Mouse (Mus musculus) C2C12 (cell line): Measurements from ENCODE around the gene Slc17a2. TPM values are rescaled to one million over a fixed set of nuclear protein-coding genes. Genes with fewer than 3 reads are reported as not detected.

Source experiments
- H3K27me3 ChIP-seq: one replicate; pipeline ENCODE4 v1.6.1; 2011; ENCODE audit not compliant: control insufficient read depth, insufficient read depth, insufficient read length
- H3K36me3 ChIP-seq: one replicate; pipeline ENCODE4 v1.6.1; 2011; ENCODE audit not compliant: control insufficient read depth, insufficient read depth
- H3K4me3 ChIP-seq: one replicate; pipeline ENCODE4 v1.5.1; 2011; ENCODE audit warnings: mild to moderate bottlenecking, control low read depth; ENCODE audit not compliant: poor library complexity, insufficient read depth, severe bottlenecking
- H3K79me2 ChIP-seq: one replicate; pipeline ENCODE4 v1.6.1; 2011; ENCODE audit not compliant: control insufficient read depth, insufficient read depth
- H3K79me3 ChIP-seq: one replicate; pipeline ENCODE4 v1.6.1; 2011; ENCODE audit warnings: low read depth, control low read depth
- H3ac ChIP-seq: one replicate; pipeline ENCODE3; 2011; ENCODE audit warnings: low read depth; ENCODE audit not compliant: control insufficient read depth, insufficient read length
- CEBPB ChIP-seq: IDR thresholded peaks from one replicate; pipeline ENCODE4 v1.6.1; 2011; ENCODE audit warnings: low read depth, mild to moderate bottlenecking, control low read depth, moderate library complexity
- CTCF ChIP-seq: IDR thresholded peaks from one replicate; pipeline ENCODE4 v1.5.1; 2011; ENCODE audit not compliant: control insufficient read depth, insufficient read depth, insufficient read length
- FOSL1 ChIP-seq: IDR thresholded peaks from one replicate; pipeline ENCODE4 v1.8.0; 2011; ENCODE audit warnings: mild to moderate bottlenecking, low read length; ENCODE audit not compliant: poor library complexity, insufficient read depth, severe bottlenecking
- MAX ChIP-seq: IDR thresholded peaks from one replicate; pipeline ENCODE4 v1.6.1; 2011; ENCODE audit warnings: mild to moderate bottlenecking, control low read depth
- MYOD1 ChIP-seq: IDR thresholded peaks from one replicate; pipeline ENCODE4 v1.6.1; 2011; ENCODE audit warnings: low read depth; ENCODE audit not compliant: control insufficient read depth, insufficient read length
- MYOG ChIP-seq: IDR thresholded peaks from one replicate; pipeline ENCODE4 v1.6.1; 2011; ENCODE audit not compliant: control insufficient read depth, insufficient read length; ENCODE audit errors: extremely low read depth
- USF1 ChIP-seq: IDR thresholded peaks from one replicate; pipeline ENCODE4 v1.6.1; 2011; ENCODE audit warnings: low read depth, mild to moderate bottlenecking, control low read depth, moderate library complexity
- polyA plus RNA-seq: library from polyadenylated mRNA; unstranded; fragments of >200 nt; fragmentation: generic; extraction: Trizol; gene quantifications from one replicate; pipeline ENCODE4 v1.2.1, GENCODE M21; 2012; ENCODE audit warnings: missing spikeins

Gene Slc17a2
- polyA plus RNA-seq, 1 experiment: not detected

- Histone ChIP-seq H3K27me3 (peaks cover 11% of the 10 kb centered on the region), H3K36me3 (no peaks in the 10 kb centered on the region), H3K79me2 (no peaks in the 10 kb centered on the region), H3ac (no peak overlapping the region), H3K79me3 (no peaks in the 10 kb centered on the region), H3K4me3 (no peak overlapping the region)
- TF ChIP-seq FOSL1 (no peak), MYOG (no peak), CTCF (no peak), CEBPB (no peak), MAX (no peak), USF1 (no peak), MYOD1 (no peak)
Observed at GRCm38 (mm10) chr13:23867000-23867399, 60.2 kb downstream of the Slc17a2 start.

DNA sequence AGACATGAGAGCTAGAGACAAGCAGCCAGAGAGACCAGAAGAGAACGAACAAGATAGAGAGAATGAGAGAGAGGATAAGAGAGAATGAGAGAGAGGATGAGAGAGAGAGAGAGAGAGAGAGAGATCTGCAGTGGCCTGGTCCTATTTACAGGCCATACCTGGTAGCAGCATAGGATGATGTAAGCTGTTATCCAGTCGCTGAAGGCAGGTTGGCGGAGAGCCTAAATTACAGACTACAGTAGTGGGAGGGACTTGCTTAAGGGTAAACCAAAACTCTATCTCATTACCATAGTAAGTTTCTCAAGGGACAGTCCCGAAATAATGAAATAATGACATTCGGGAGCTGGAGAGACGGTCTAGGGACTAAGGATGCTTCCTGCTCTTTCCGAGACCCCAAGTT is 60.6 kb downstream of the Slc17a2 start, which contains the start of gene Slc17a1:
Gene Slc17a1, plus strand, starts transcription at position 346 of the 400 bp plus-strand sequence.
- Histone ChIP-seq H3K36me3 (no peaks in the 10 kb centered on the region), H3K79me3 (no peaks in the 10 kb centered on the region), H3ac (no peak within 1 kb of the TSS), H3K79me2 (no peaks in the 10 kb centered on the region), H3K27me3 (peaks cover 11% of the 10 kb centered on the region), H3K4me3 (no peak within 1 kb of the TSS)
- TF ChIP-seq CEBPB (no peak), USF1 (no peak), MAX (no peak), MYOD1 (no peak), FOSL1 (no peak), CTCF (no peak), MYOG (no peak)

DNA sequence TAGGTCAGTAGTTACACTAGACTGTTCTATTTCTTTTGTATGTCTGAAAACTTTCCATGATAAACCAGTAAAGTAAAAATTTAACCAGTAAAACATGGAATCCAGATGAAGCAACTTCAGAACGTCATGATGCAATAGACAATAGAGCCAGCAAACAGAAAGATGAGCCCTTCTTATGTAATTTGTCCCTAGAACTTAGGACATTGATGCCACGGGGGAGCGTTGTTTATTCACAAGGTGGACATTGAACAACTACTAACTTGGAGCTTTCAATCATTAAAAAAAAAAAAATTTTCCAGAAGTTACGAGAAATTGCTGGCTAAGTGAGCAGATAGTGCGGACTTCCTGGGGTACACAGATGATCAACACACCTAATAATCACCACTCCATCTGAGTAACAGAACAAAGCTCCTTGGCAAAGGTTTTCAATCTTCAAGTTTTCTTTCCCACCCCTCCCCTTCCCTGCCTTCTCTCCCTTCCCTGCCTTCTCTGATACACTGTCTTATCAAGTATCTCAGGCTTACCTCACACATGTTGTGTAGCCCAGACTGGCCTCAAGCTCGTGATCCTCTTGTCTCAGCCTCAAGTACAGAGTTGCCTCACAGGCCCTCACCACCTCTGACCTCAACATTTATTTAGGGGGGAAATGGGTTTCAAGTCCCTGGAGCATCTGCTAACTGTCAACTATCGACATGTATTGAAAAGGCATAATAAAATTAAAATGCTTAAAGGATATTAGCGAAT is 62.2 kb downstream of the Slc17a2 start:
- no peak overlapping the region for H3K4me3 ChIP-seq
- H3K27me3 ChIP-seq: peaks cover 11% of the 10 kb centered on the region
- TF ChIP-seq CEBPB (peak; percentile 20), MYOG (no peak)
- no peaks in the 10 kb centered on the region for H3K79me2 ChIP-seq
- H3K36me3 ChIP-seq: no peaks in the 10 kb centered on the region
- H3K79me3 ChIP-seq: no peaks in the 10 kb centered on the region
- H3ac ChIP-seq: no peak overlapping the region

GRCm38 (mm10) chr13:23869996-23870395 is 63.2 kb downstream of the Slc17a2 start:
- H3K4me3 ChIP-seq: no peak overlapping the region
- no peaks in the 10 kb centered on the region for H3K36me3 ChIP-seq
- TF ChIP-seq MYOG: no peak
- TF ChIP-seq MYOD1: no peak
- TF ChIP-seq MAX: no peak
- TF ChIP-seq CEBPB: no peak
- TF ChIP-seq FOSL1: no peak
- no peak for TF ChIP-seq CTCF
- no peak for TF ChIP-seq USF1
- no peaks in the 10 kb centered on the region for H3K79me3 ChIP-seq
- peaks cover 11% of the 10 kb centered on the region for H3K27me3 ChIP-seq
- no peak overlapping the region for H3ac ChIP-seq
- H3K79me2 ChIP-seq: no peaks in the 10 kb centered on the region

- no peaks in the 10 kb centered on the region for H3K36me3 ChIP-seq
- H3K4me3 ChIP-seq: no peak overlapping the region
- H3K27me3 ChIP-seq: peaks cover 3% of the 10 kb centered on the region
- TF ChIP-seq MYOD1 (no peak), MAX (no peak), FOSL1 (no peak)
- H3K79me2 ChIP-seq: no peaks in the 10 kb centered on the region
- H3K79me3 ChIP-seq: no peaks in the 10 kb centered on the region
- H3ac ChIP-seq: no peak overlapping the region
Observed at GRCm38 (mm10) chr13:23873141-23873540, 66.3 kb downstream of the Slc17a2 start.

Other genes with a start within 250 kb of the Slc17a2 start
- gene Hist1h3e, start 244.6 kb upstream of the Slc17a2 start, polyA plus RNA-seq: 2.8 TPM
- gene Hist1h2ae, start 235.8 kb upstream of the Slc17a2 start, polyA plus RNA-seq: 12.6 TPM
- gene Hist1h2bg, start 235.6 kb upstream of the Slc17a2 start, polyA plus RNA-seq: 9.9 TPM
- 4.5 TPM for gene Hist1h2bf, start 232.8 kb upstream of the Slc17a2 start, polyA plus RNA-seq
- gene Hist1h2ad, start 232.6 kb upstream of the Slc17a2 start, polyA plus RNA-seq: 0.73 TPM
- gene Hist1h3d, start 231.2 kb upstream of the Slc17a2 start, polyA plus RNA-seq: 1.9 TPM
- 2.8 TPM for gene Hist1h4d, start 225.4 kb upstream of the Slc17a2 start, polyA plus RNA-seq
- gene Hist1h2be, start 185.9 kb upstream of the Slc17a2 start, polyA plus RNA-seq: 0.98 TPM
- 1.2 TPM for gene Hist1h1e, start 184.4 kb upstream of the Slc17a2 start, polyA plus RNA-seq
- 0.54 TPM for gene Hist1h2ac, start 123.0 kb upstream of the Slc17a2 start, polyA plus RNA-seq
- gene Hist1h2bc, start 122.8 kb upstream of the Slc17a2 start, polyA plus RNA-seq: 16.8 TPM
- not detected for gene Hist1h1t, start 111.2 kb upstream of the Slc17a2 start, polyA plus RNA-seq
- 0.62 TPM for gene Hist1h4c, start 108.5 kb upstream of the Slc17a2 start, polyA plus RNA-seq
- 0.91 TPM for gene Hfe, start 96.1 kb upstream of the Slc17a2 start, polyA plus RNA-seq
- gene Hist1h1c, start 68.2 kb upstream of the Slc17a2 start, polyA plus RNA-seq: 45.9 TPM
- 6.1 TPM for gene Hist1h3c, start 61.4 kb upstream of the Slc17a2 start, polyA plus RNA-seq
- 2.8 TPM for gene Hist1h2bb, start 60.3 kb upstream of the Slc17a2 start, polyA plus RNA-seq
- gene Hist1h2ab, start 55.9 kb upstream of the Slc17a2 start, polyA plus RNA-seq: 9.3 TPM
- 2.0 TPM for gene Hist1h3b, start 54.7 kb upstream of the Slc17a2 start, polyA plus RNA-seq
- gene Hist1h4b, start 50.0 kb upstream of the Slc17a2 start, polyA plus RNA-seq: 16.8 TPM
- 6.8 TPM for gene Hist1h4a, start 45.8 kb upstream of the Slc17a2 start, polyA plus RNA-seq
- 2.4 TPM for gene Hist1h3a, start 44.6 kb upstream of the Slc17a2 start, polyA plus RNA-seq
- 1.5 TPM for gene Hist1h1a, start 43.3 kb upstream of the Slc17a2 start, polyA plus RNA-seq
- gene Trim38, start 37.1 kb upstream of the Slc17a2 start, polyA plus RNA-seq: 0.02 TPM
- not detected for gene Slc17a3, start 32.4 kb downstream of the Slc17a2 start, polyA plus RNA-seq
- not detected for gene Slc17a1, start 60.8 kb downstream of the Slc17a2 start, polyA plus RNA-seq
- gene Slc17a4, start 108.0 kb downstream of the Slc17a2 start, polyA plus RNA-seq: not detected
- not detected for gene Hist1h2ba, start 127.2 kb downstream of the Slc17a2 start, polyA plus RNA-seq
- gene Hist1h2aa, start 127.5 kb downstream of the Slc17a2 start, polyA plus RNA-seq: not detected
- gene Scgn, start 184.2 kb downstream of the Slc17a2 start, polyA plus RNA-seq: not detected